Mouse (Mus musculus) heart, adult 2 months (tissue): Measurements from ENCODE around the gene Kdm4b.

Experiments
- CTCF ChIP-seq: fragments of 200-600 bp; IDR thresholded peaks from 2 replicates; pipeline ENCODE4 v1.8.1; 2022; ENCODE audit warnings: antibody characterized with exemption, mild to moderate bottlenecking, moderate library complexity
- EP300 ChIP-seq: fragments of 200-500 bp; IDR thresholded peaks from 2 replicates; pipeline ENCODE4 v1.6.1; 2011; ENCODE audit warnings: low read depth, low read length, control low read depth; ENCODE audit not compliant: insufficient read depth
- POLR2A ChIP-seq: fragments of 200-500 bp; IDR thresholded peaks from 2 replicates; pipeline ENCODE4 v1.6.1; 2011; ENCODE audit warnings: mild to moderate bottlenecking, low read depth, low read length, control low read depth; ENCODE audit not compliant: insufficient read depth

- TF ChIP-seq POLR2A (no peak), CTCF (no peak), EP300 (no peak)
Measured at GRCm38 (mm10) chr17:56418304-56418703, 92.4 kb downstream of the Kdm4b start.
